Mouse (Mus musculus): Measurements from ENCODE around the gene Gm6408.
"Not testable (repeated sequence)": the region's sequence is repeated elsewhere in the genome, so short reads cannot be mapped to it uniquely, and the experiment has no call there.

GRCm38 (mm10) chr5:146502099-146502498, 20.3 kb downstream of the Gm6408 start, which contains the start of gene 4930449I24Rik:
- TF ChIP-seq POLR2A (IDR thresholded peaks at IDR 0.05; ENCODE audit: extremely low read depth, insufficient read depth, low read length); CTCF (IDR thresholded peaks at IDR 0.05; ENCODE audit: low read depth, low read length): not testable (repeated sequence)

Measured in liver, adult 2 months (tissue).